Mouse (Mus musculus) midbrain, embryonic 14.5 days (tissue): ENCODE results near the gene Slc11a2. TPM values are rescaled to one million over a fixed set of nuclear protein-coding genes. Genes with fewer than 3 reads are reported as not detected.

Experiments used
- ATAC-seq: fragments of 200-750 bp; cut with Nextera tagmentation; 2 replicates; pipeline ENCODE4 v1.8.0; 2017; ENCODE audit warnings: moderate number of reproducible peaks, moderate library complexity; ENCODE audit not compliant: low FRiP score, low TSS enrichment
- DNase-seq: peaks from one replicate; pipeline ENCODE4 v3.0.0-alpha.2; 2015
- H3K27ac ChIP-seq: fragments of 300-500 bp; sonication (generic); replicated peaks from 2 replicates; pipeline ENCODE4 v1.5.1; 2014; ENCODE audit warnings: mild to moderate bottlenecking, low read depth, low read length, moderate library complexity
- H3K27me3 ChIP-seq: fragments of 300-500 bp; sonication (generic); 2 replicates; pipeline ENCODE4 v1.6.1; 2014; ENCODE audit warnings: low read length, control low read depth, mixed read lengths; ENCODE audit not compliant: control insufficient read depth, insufficient read depth
- H3K36me3 ChIP-seq: fragments of 300-500 bp; sonication (generic); 2 replicates; pipeline ENCODE4 v1.6.1; 2014; ENCODE audit warnings: low read length, control low read depth; ENCODE audit not compliant: control insufficient read depth, insufficient read depth
- H3K4me1 ChIP-seq: fragments of 300-500 bp; sonication (generic); 2 replicates; pipeline ENCODE4 v1.6.1; 2014; ENCODE audit warnings: mild to moderate bottlenecking, antibody characterized with exemption, low read length, control low read depth; ENCODE audit not compliant: control insufficient read depth, insufficient read depth
- H3K4me2 ChIP-seq: fragments of 300-500 bp; sonication (generic); 2 replicates; pipeline ENCODE4 v1.6.1; 2014; ENCODE audit warnings: mild to moderate bottlenecking, low read length, moderate library complexity
- H3K4me3 ChIP-seq: fragments of 300-500 bp; sonication (generic); replicated peaks from 2 replicates; pipeline ENCODE4 v1.5.1; 2014; ENCODE audit warnings: low read depth, low read length
- H3K9ac ChIP-seq: fragments of 300-500 bp; sonication (generic); replicated peaks from 2 replicates; pipeline ENCODE4 v1.6.1; 2014; ENCODE audit warnings: mild to moderate bottlenecking, low read length, moderate library complexity
- H3K9me3 ChIP-seq: fragments of 300-500 bp; sonication (generic); 2 replicates; pipeline ENCODE4 v1.6.1; 2016; ENCODE audit warnings: low read length, control low read depth, mixed read lengths; ENCODE audit not compliant: control insufficient read depth
- WGBS: fragments of 180-500 bp; shearing (Covaris S2); extraction: QIAGEN DNeasy Blood & Tissue Kit; methylation state at CpG from one replicate; pipeline ENCODE4 v1.1.7; 2014; 5-methylcytosine and 5-hydroxymethylcytosine counted together
- polyA plus RNA-seq: library from polyadenylated mRNA; unstranded; fragments of >200 nt; fragmentation: Nextera tagmentation; extraction: Ambion mirVana; gene quantifications from 2 replicates; pipeline ENCODE4 v1.2.1, GENCODE M21; 2014

The Slc11a2 gene
- 18.5 and 21.6 TPM in 2 replicates for polyA plus RNA-seq

- WGBS: 29% methylated on average over 17 of the region's 17 CpGs
- H3K9me3 ChIP-seq: no peaks in the 10 kb centered on the region
- H3K9ac ChIP-seq: peak within 1 kb of the TSS; percentile 16; the same call in 1 of the 2 replicates
- H3K27ac ChIP-seq: no peak within 1 kb of the TSS
- peak within 1 kb of the TSS; percentile 97 for H3K4me3 ChIP-seq
- DNase-seq (peak; percentile 13), ATAC-seq (no peak)
- peak within 1 kb of the TSS; percentile 92 for H3K4me2 ChIP-seq
- peaks cover 22% of the 10 kb centered on the region for H3K27me3 ChIP-seq
- H3K36me3 ChIP-seq: no peaks in the 10 kb centered on the region
- H3K4me1 ChIP-seq: peaks cover 21% of the 10 kb centered on the region
Observed at GRCm38 (mm10) chr15:100424396-100425122, at the start of gene Slc11a2. Gene Slc11a2, minus strand, starts transcription at chr15:100425072.

- no peaks in the 10 kb centered on the region for H3K9me3 ChIP-seq
- H3K27ac ChIP-seq: no peak overlapping the region
- 85% methylated on average over 7 of the region's 7 CpGs for WGBS
- DNase-seq (no peak), ATAC-seq (no peak)
- H3K9ac ChIP-seq: no peak overlapping the region
- H3K27me3 ChIP-seq: no peaks in the 10 kb centered on the region
- H3K4me1 ChIP-seq: peaks cover 10% of the 10 kb centered on the region
- H3K4me3 ChIP-seq: no peak overlapping the region
- no peak overlapping the region for H3K4me2 ChIP-seq
- peaks cover 66% of the 10 kb centered on the region for H3K36me3 ChIP-seq
Observed at GRCm38 (mm10) chr15:100473926-100474503, 49.1 kb upstream of the Slc11a2 start.

- H3K36me3 ChIP-seq: peaks cover 27% of the 10 kb centered on the region
- no peaks in the 10 kb centered on the region for H3K27me3 ChIP-seq
- peak overlapping the region; percentile 86; the same call in 1 of the 2 replicates for H3K9ac ChIP-seq
- no peak for DNase-seq
- no peaks in the 10 kb centered on the region for H3K9me3 ChIP-seq
- no peak overlapping the region for H3K27ac ChIP-seq
- H3K4me2 ChIP-seq: peak overlapping the region; percentile 89
- no peak for ATAC-seq
- H3K4me3 ChIP-seq: peak overlapping the region; percentile 83
- H3K4me1 ChIP-seq: peaks cover 20% of the 10 kb centered on the region
- WGBS: 63% methylated on average over 10 of the region's 10 CpGs
Observed at GRCm38 (mm10) chr15:100470037-100470436, 45.2 kb upstream of the Slc11a2 start.

GRCm38 (mm10) chr15:100469189-100469545 is 44.3 kb upstream of the Slc11a2 start:
- DNase-seq (no peak), ATAC-seq (peak; percentile 22; the same call in 1 of the 2 replicates)
- H3K4me3 ChIP-seq: peak overlapping the region; percentile 83
- peak overlapping the region; percentile 85 for H3K27ac ChIP-seq
- H3K4me2 ChIP-seq: peak overlapping the region; percentile 89
- 0% methylated on average over 19 of the region's 19 CpGs for WGBS
- H3K27me3 ChIP-seq: no peaks in the 10 kb centered on the region
- no peaks in the 10 kb centered on the region for H3K9me3 ChIP-seq
- H3K9ac ChIP-seq: peak overlapping the region; percentile 86
- H3K4me1 ChIP-seq: peaks cover 20% of the 10 kb centered on the region
- peaks cover 20% of the 10 kb centered on the region for H3K36me3 ChIP-seq

GRCm38 (mm10) chr15:100468295-100469188 is 43.7 kb upstream of the Slc11a2 start, which contains the start of gene Letmd1:
Gene Letmd1, plus strand, starts transcription at chr15:100469023.
- no peaks in the 10 kb centered on the region for H3K9me3 ChIP-seq
- ATAC-seq: peak; percentile 93
- 2% methylated on average over 76 of the region's 84 CpGs for WGBS

GRCm38 (mm10) chr15:100467738-100468137 is 42.9 kb upstream of the Slc11a2 start:
- H3K36me3 ChIP-seq: peaks cover 6% of the 10 kb centered on the region
- H3K27ac ChIP-seq: no peak overlapping the region
- peaks cover 20% of the 10 kb centered on the region for H3K4me1 ChIP-seq
- no peak overlapping the region; the same call in 1 of the 2 replicates for H3K9ac ChIP-seq
- 37% methylated on average over 8 of the region's 8 CpGs for WGBS
- peak overlapping the region; percentile 89 for H3K4me2 ChIP-seq
- H3K27me3 ChIP-seq: no peaks in the 10 kb centered on the region
- DNase-seq (no peak), ATAC-seq (no peak)
- H3K9me3 ChIP-seq: no peaks in the 10 kb centered on the region
- H3K4me3 ChIP-seq: peak overlapping the region; percentile 83

More at GRCm38 (mm10) chr15:100468295-100469188, 43.7 kb upstream of the Slc11a2 start, which contains the start of gene Letmd1:
- peak within 1 kb of the TSS; percentile 83 for H3K4me3 ChIP-seq
- H3K27me3 ChIP-seq: no peaks in the 10 kb centered on the region
- H3K36me3 ChIP-seq: peaks cover 14% of the 10 kb centered on the region
- peak within 1 kb of the TSS; percentile 86 for H3K9ac ChIP-seq
- peak within 1 kb of the TSS; percentile 89 for H3K4me2 ChIP-seq
- H3K27ac ChIP-seq: peak within 1 kb of the TSS; percentile 85
- H3K4me1 ChIP-seq: peaks cover 20% of the 10 kb centered on the region
- peak; percentile 96 for DNase-seq

- 80% methylated on average over 2 of the region's 2 CpGs for WGBS
- Histone ChIP-seq H3K4me2 (no peak overlapping the region), H3K27me3 (no peaks in the 10 kb centered on the region), H3K9ac (no peak overlapping the region), H3K4me3 (no peak overlapping the region), H3K36me3 (no peaks in the 10 kb centered on the region), H3K9me3 (no peaks in the 10 kb centered on the region), H3K27ac (no peak overlapping the region), H3K4me1 (peaks cover 20% of the 10 kb centered on the region)
- ATAC-seq (no peak), DNase-seq (no peak)
Observed at GRCm38 (mm10) chr15:100465432-100465831, 40.6 kb upstream of the Slc11a2 start.

- H3K36me3 ChIP-seq: no peaks in the 10 kb centered on the region
- no peak overlapping the region for H3K9ac ChIP-seq
- 26% methylated on average over 6 of the region's 6 CpGs for WGBS
- H3K4me1 ChIP-seq: peaks cover 10% of the 10 kb centered on the region; the same call in 1 of the 2 replicates
- H3K9me3 ChIP-seq: no peaks in the 10 kb centered on the region
- no peaks in the 10 kb centered on the region for H3K27me3 ChIP-seq
- H3K4me3 ChIP-seq: no peak overlapping the region
- H3K27ac ChIP-seq: no peak overlapping the region
- ATAC-seq (no peak), DNase-seq (peak; percentile 77)
- no peak overlapping the region for H3K4me2 ChIP-seq
Observed at GRCm38 (mm10) chr15:100463712-100464111, 38.8 kb upstream of the Slc11a2 start.
